Mouse (Mus musculus) kidney, adult 9 months (tissue): ENCODE measurements at regions not wholly inside any gene's neighbourhood (a gene's known extent, or its start where the extent isn't known, plus 50 kb on each side); places are given as distances from the start of the nearest gene placed in this dataset.
A peak's percentile ranks its signal among the peaks of the same experiment; 100 is the strongest.

Source experiments
- DNase-seq: peaks from one replicate; pipeline ENCODE4 v3.0.0; 2022

DNA sequence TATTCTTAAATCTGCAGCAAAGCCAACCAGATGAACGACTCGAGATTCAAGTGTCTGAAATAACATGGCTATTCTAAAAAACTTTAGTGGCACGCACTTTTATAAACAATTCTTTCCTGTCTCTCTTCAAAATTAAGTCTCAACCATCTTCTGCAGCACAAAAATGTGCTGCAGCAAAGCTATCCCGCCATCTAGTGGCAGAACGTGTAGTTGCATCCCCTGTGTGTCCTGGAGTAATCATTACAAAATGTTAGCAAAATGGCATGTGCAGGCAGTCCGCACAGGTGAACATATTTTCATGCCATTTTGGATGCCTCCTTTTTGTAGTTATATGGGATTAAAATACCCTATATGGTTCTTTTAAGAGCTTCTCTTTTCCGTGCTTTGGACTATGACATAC is 293.1 kb upstream of the Slc7a14 start:
- peak; percentile 72 for DNase-seq

DNA sequence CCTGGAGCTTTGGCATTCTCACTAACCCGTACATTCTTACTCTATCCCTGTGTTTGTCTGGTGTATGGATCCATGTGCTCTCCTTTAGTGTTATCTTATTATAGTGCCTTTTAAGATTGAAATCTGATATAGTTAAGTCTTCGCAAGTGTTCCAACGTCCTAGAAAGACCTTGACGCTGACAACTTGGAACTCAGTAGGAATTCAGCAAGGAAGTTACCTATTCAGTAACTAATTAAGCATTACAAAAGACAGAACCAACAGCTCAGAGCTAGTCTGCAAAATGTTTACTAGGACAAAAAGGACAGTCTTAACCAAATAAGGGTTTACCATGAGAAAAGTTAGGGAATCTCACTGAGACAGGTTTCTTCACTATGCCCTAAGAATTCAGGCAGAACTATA is 286.4 kb upstream of the Slc7a14 start:
- DNase-seq, result peak; percentile 44

DNA sequence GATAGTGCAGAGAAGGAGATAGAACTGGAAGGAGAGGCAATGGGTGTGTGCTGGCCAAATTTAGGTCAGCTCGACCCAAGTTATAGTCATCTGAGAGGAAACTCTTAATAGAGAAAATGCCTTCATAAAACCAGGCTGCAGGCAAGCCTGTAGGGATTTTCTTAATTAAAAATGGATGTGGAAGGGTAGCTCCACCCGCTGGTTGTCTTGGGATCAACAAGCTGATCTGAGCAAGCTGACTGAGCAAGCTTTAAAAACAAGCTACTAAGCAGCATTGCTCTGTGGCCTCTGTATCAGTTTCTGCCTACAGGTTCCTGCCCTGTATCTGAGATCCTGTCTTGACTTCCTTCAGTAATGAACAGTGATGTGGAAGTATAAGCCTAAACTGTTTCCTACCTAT is 275.8 kb upstream of the Slc7a14 start:
- peak; percentile 34 for DNase-seq

DNA sequence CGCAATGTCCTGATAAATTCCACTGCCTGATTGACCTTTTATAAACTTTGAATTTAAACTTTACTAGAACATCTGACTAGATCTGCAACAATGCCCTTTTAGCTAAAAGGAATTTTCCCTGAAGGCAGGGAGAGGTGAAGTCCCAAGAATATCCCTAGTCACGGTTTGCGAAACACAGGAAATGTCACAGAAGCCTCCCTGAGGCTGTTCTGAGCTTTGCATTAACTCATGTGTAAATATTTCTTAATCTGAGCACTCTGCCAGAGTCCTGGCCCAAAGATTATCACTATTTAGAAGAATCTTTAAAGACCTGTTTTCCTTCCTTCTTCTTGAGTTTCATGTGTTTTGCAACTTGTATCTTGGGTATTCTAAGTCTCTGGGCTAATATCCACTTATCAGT is 263.7 kb upstream of the Slc7a14 start:
- no peak for DNase-seq
